Mouse (Mus musculus) neutrophil, adult 59 days (primary cell): ENCODE results near the gene Rlf. TPM values are rescaled to one million over a fixed set of nuclear protein-coding genes. Genes with fewer than 3 reads are reported as not detected.

ENCODE experiments used
- total RNA-seq, 2 experiments: library from RNA; stranded (reverse); gene quantifications; 1 replicate in 1 of 2; 2 replicates in 1 of 2; pipeline ENCODE4 v1.2.4; 2023

The Rlf gene
- total RNA-seq, result 10 to 100 TPM; 73.6 to 78.6 TPM

GRCm38 (mm10) chr4:121214793-121215304 is at the start of gene Rlf:
Rlf (minus strand) TSS chr4:121215084.

DNA sequence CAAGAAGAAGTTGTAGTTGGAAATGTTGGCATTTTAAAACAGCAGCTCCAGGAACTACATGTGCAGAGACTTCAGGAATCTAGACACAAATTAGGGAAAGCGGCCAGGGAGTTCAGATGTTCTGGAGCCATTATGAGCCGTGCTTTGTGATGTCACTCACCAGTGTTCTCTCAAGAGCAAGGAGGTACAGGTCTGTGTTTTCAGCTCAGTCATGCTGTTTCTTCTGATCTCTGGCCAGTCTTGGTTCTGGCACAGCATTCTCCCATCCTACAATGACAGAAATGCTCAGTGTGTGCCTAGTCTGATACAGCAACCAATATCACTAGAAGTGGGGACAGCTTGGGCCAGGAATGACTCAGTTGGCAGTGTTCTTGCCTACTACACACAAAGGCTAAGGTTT is 105.8 kb downstream of the Rlf start, which contains the start of gene Tmco2:
Gene Tmco2, minus strand, starts transcription at position 101 of the 400 bp plus-strand sequence.

GRCm38 (mm10) chr4:121097650-121098378 is 117.1 kb downstream of the Rlf start, which contains the start of gene Zmpste24:
Zmpste24 (minus strand) TSS chr4:121098241.

Other genes with a start within 250 kb of the Rlf start
- gene Smap2, start 197.8 kb downstream of the Rlf start, total RNA-seq, result 100 to 1,000 TPM; 176 to 190 TPM
- gene Col9a2, start 175.7 kb downstream of the Rlf start, total RNA-seq, result not detected
- gene Zmpste24, start 116.8 kb downstream of the Rlf start, total RNA-seq, result 100 to 1,000 TPM in 1 of 2 experiments, 10 to 100 TPM in 1; 96.1 to 111 TPM
- not detected for gene Tmco2, start 105.9 kb downstream of the Rlf start, total RNA-seq
- gene Gm12888, start 109.8 kb upstream of the Rlf start, total RNA-seq, result not detected
- not detected for gene Gm12886, start 208.0 kb upstream of the Rlf start, total RNA-seq